Mouse (Mus musculus): ENCODE data around the gene Cirbp. TPM values are rescaled to one million over a fixed set of nuclear protein-coding genes. Genes with fewer than 3 reads are reported as not detected.
A peak's percentile ranks its signal among the peaks of the same experiment; 100 is the strongest.

The Cirbp gene
- 96.2 and 101 TPM in 2 replicates for polyA plus RNA-seq (2015; fragmentation: Nextera tagmentation; extraction: Ambion mirVana)

- no peak for ATAC-seq (ENCODE audit: low FRiP score, low TSS enrichment)
- Histone ChIP-seq H3K27ac (ENCODE audit: low read length) (peak within 1 kb of the TSS; percentile 90), H3K9ac (replicated peaks; ENCODE audit: low read length) (peak within 1 kb of the TSS; percentile 100), H3K36me3 (ENCODE audit: insufficient read depth, low read length) (peaks cover 9% of the 10 kb centered on the region), H3K4me2 (replicated peaks; ENCODE audit: low read depth, low read length) (peak within 1 kb of the TSS; percentile 92), H3K9me3 (ENCODE audit: low read length) (no peaks in the 10 kb centered on the region), H3K4me3 (ENCODE audit: low read length) (peak within 1 kb of the TSS; percentile 51), H3K4me1 (ENCODE audit: insufficient read depth, low read length) (peaks cover 79% of the 10 kb centered on the region), H3K27me3 (ENCODE audit: insufficient read depth, low read length) (no peaks in the 10 kb centered on the region)
- 18% methylated on average over 20 of the region's 20 CpGs for WGBS
Measured at GRCm38 (mm10) chr10:80165392-80166128, at the start of gene Cirbp. Gene Cirbp (plus strand): TSS chr10:80165985.

GRCm38 (mm10) chr10:80116563-80116926 is 49.2 kb upstream of the Cirbp start:
- Histone ChIP-seq H3K4me1 (ENCODE audit: insufficient read depth, low read length) (peaks cover 38% of the 10 kb centered on the region), H3K9me3 (ENCODE audit: low read length) (no peaks in the 10 kb centered on the region), H3K36me3 (ENCODE audit: insufficient read depth, low read length) (peaks cover 27% of the 10 kb centered on the region), H3K27me3 (ENCODE audit: insufficient read depth, low read length) (no peaks in the 10 kb centered on the region), H3K4me3 (ENCODE audit: low read length) (peak overlapping the region; percentile 90), H3K4me2 (replicated peaks; ENCODE audit: low read depth, low read length) (peak overlapping the region; percentile 97), H3K9ac (replicated peaks; ENCODE audit: low read length) (peak overlapping the region; percentile 95), H3K27ac (ENCODE audit: low read length) (0 out of 2 replicates have a peak overlapping the region, but pooled peaks have one; percentile 2)
- no peak for ATAC-seq (ENCODE audit: low FRiP score, low TSS enrichment)
- 0% methylated on average over 27 of the region's 27 CpGs for whole genome bisulfite sequencing

- no peaks in the 10 kb centered on the region for H3K27me3 ChIP-seq (ENCODE audit: insufficient read depth, low read length)
- H3K4me1 ChIP-seq (ENCODE audit: insufficient read depth, low read length), result peaks cover 38% of the 10 kb centered on the region
- ATAC-seq (ENCODE audit: low FRiP score, low TSS enrichment), result no peak
- peak overlapping the region; percentile 27; the same call in 1 of the 2 replicates for H3K27ac ChIP-seq (ENCODE audit: low read length)
- H3K4me3 ChIP-seq (ENCODE audit: low read length), result peak overlapping the region; percentile 90
- peak overlapping the region; percentile 97 for H3K4me2 ChIP-seq (replicated peaks; ENCODE audit: low read depth, low read length)
- 3% methylated on average over 30 of the region's 30 CpGs for WGBS
- peak overlapping the region; percentile 95 for H3K9ac ChIP-seq (replicated peaks; ENCODE audit: low read length)
- H3K36me3 ChIP-seq (ENCODE audit: insufficient read depth, low read length), result peaks cover 32% of the 10 kb centered on the region
- H3K9me3 ChIP-seq (ENCODE audit: low read length), result no peaks in the 10 kb centered on the region
Measured at GRCm38 (mm10) chr10:80116927-80117691, 48.7 kb upstream of the Cirbp start.

GRCm38 (mm10) chr10:80117736-80118135 is 48.0 kb upstream of the Cirbp start:
- Histone ChIP-seq H3K4me3 (ENCODE audit: low read length) (peak overlapping the region; percentile 90), H3K36me3 (ENCODE audit: insufficient read depth, low read length) (peaks cover 33% of the 10 kb centered on the region), H3K4me1 (ENCODE audit: insufficient read depth, low read length) (peaks cover 38% of the 10 kb centered on the region), H3K27me3 (ENCODE audit: insufficient read depth, low read length) (no peaks in the 10 kb centered on the region), H3K9me3 (ENCODE audit: low read length) (no peaks in the 10 kb centered on the region), H3K9ac (replicated peaks; ENCODE audit: low read length) (peak overlapping the region; percentile 95), H3K27ac (ENCODE audit: low read length) (no peak overlapping the region), H3K4me2 (replicated peaks; ENCODE audit: low read depth, low read length) (peak overlapping the region; percentile 97)
- WGBS, result 50% methylated on average over 1 of the region's 1 CpGs
- no peak for ATAC-seq (ENCODE audit: low FRiP score, low TSS enrichment)

- ATAC-seq (ENCODE audit: low FRiP score, low TSS enrichment), result no peak
- Histone ChIP-seq H3K4me2 (replicated peaks; ENCODE audit: low read depth, low read length) (peak overlapping the region; percentile 97), H3K27me3 (ENCODE audit: insufficient read depth, low read length) (no peaks in the 10 kb centered on the region), H3K4me3 (ENCODE audit: low read length) (0 out of 2 replicates have a peak overlapping the region, but pooled peaks have one; percentile 7), H3K27ac (ENCODE audit: low read length) (no peak overlapping the region), H3K9me3 (ENCODE audit: low read length) (no peaks in the 10 kb centered on the region), H3K36me3 (ENCODE audit: insufficient read depth, low read length) (peaks cover 33% of the 10 kb centered on the region), H3K4me1 (ENCODE audit: insufficient read depth, low read length) (peaks cover 38% of the 10 kb centered on the region), H3K9ac (replicated peaks; ENCODE audit: low read length) (peak overlapping the region; percentile 95; the same call in 1 of the 2 replicates)
- WGBS, result 78% methylated on average over 6 of the region's 6 CpGs
Measured at GRCm38 (mm10) chr10:80118552-80118951, 47.2 kb upstream of the Cirbp start.

GRCm38 (mm10) chr10:80120146-80120545 is 45.6 kb upstream of the Cirbp start:
- WGBS, result 69% methylated on average over 2 of the region's 2 CpGs
- ATAC-seq (ENCODE audit: low FRiP score, low TSS enrichment), result no peak
- no peaks in the 10 kb centered on the region for H3K27me3 ChIP-seq (ENCODE audit: insufficient read depth, low read length)
- H3K4me3 ChIP-seq (ENCODE audit: low read length), result no peak overlapping the region
- peaks cover 42% of the 10 kb centered on the region for H3K36me3 ChIP-seq (ENCODE audit: insufficient read depth, low read length)
- no peaks in the 10 kb centered on the region for H3K9me3 ChIP-seq (ENCODE audit: low read length)
- H3K4me2 ChIP-seq (replicated peaks; ENCODE audit: low read depth, low read length), result no peak overlapping the region
- no peak overlapping the region for H3K27ac ChIP-seq (ENCODE audit: low read length)
- peaks cover 29% of the 10 kb centered on the region for H3K4me1 ChIP-seq (ENCODE audit: insufficient read depth, low read length)
- H3K9ac ChIP-seq (replicated peaks; ENCODE audit: low read length), result no peak overlapping the region

- no peak for ATAC-seq (ENCODE audit: low FRiP score, low TSS enrichment)
- Histone ChIP-seq H3K36me3 (ENCODE audit: insufficient read depth, low read length) (peaks cover 53% of the 10 kb centered on the region), H3K4me3 (ENCODE audit: low read length) (no peak overlapping the region), H3K9me3 (ENCODE audit: low read length) (no peaks in the 10 kb centered on the region), H3K4me2 (replicated peaks; ENCODE audit: low read depth, low read length) (no peak overlapping the region), H3K27ac (ENCODE audit: low read length) (no peak overlapping the region), H3K27me3 (ENCODE audit: insufficient read depth, low read length) (no peaks in the 10 kb centered on the region), H3K9ac (replicated peaks; ENCODE audit: low read length) (no peak overlapping the region), H3K4me1 (ENCODE audit: insufficient read depth, low read length) (peaks cover 29% of the 10 kb centered on the region)
- 73% methylated on average over 2 of the region's 2 CpGs for WGBS
Measured at GRCm38 (mm10) chr10:80121639-80122038, 44.1 kb upstream of the Cirbp start.

- WGBS, result 83% methylated on average over 9 of the region's 9 CpGs
- Histone ChIP-seq H3K4me3 (ENCODE audit: low read length) (no peak overlapping the region), H3K4me2 (replicated peaks; ENCODE audit: low read depth, low read length) (no peak overlapping the region), H3K9me3 (ENCODE audit: low read length) (no peaks in the 10 kb centered on the region), H3K9ac (replicated peaks; ENCODE audit: low read length) (no peak overlapping the region), H3K36me3 (ENCODE audit: insufficient read depth, low read length) (peaks cover 69% of the 10 kb centered on the region), H3K4me1 (ENCODE audit: insufficient read depth, low read length) (peaks cover 5% of the 10 kb centered on the region; the same call in 1 of the 2 replicates), H3K27ac (ENCODE audit: low read length) (no peak overlapping the region), H3K27me3 (ENCODE audit: insufficient read depth, low read length) (no peaks in the 10 kb centered on the region)
- no peak for ATAC-seq (ENCODE audit: low FRiP score, low TSS enrichment)
Measured at GRCm38 (mm10) chr10:80123932-80124562, 41.7 kb upstream of the Cirbp start.

GRCm38 (mm10) chr10:80127920-80128319 is 37.9 kb upstream of the Cirbp start:
- no peak overlapping the region for H3K4me3 ChIP-seq (ENCODE audit: low read length)
- peaks cover 25% of the 10 kb centered on the region for H3K4me1 ChIP-seq (ENCODE audit: insufficient read depth, low read length)
- no peak for ATAC-seq (ENCODE audit: low FRiP score, low TSS enrichment)
- no peak overlapping the region for H3K27ac ChIP-seq (ENCODE audit: low read length)
- H3K27me3 ChIP-seq (ENCODE audit: insufficient read depth, low read length), result no peaks in the 10 kb centered on the region
- H3K36me3 ChIP-seq (ENCODE audit: insufficient read depth, low read length), result peaks cover 73% of the 10 kb centered on the region
- no peak overlapping the region for H3K9ac ChIP-seq (replicated peaks; ENCODE audit: low read length)
- no peak overlapping the region for H3K4me2 ChIP-seq (replicated peaks; ENCODE audit: low read depth, low read length)
- 95% methylated on average over 7 of the region's 8 CpGs for WGBS
- no peaks in the 10 kb centered on the region for H3K9me3 ChIP-seq (ENCODE audit: low read length)

All from kidney, embryonic 16.5 days (tissue).